Mouse (Mus musculus) 3T3-L1 (cell line): ENCODE data around the gene Fnbp1.
A peak's percentile ranks its signal among the peaks of the same experiment; 100 is the strongest.
"Not testable (repeated sequence)": the region's sequence is repeated elsewhere in the genome, so short reads cannot be mapped to it uniquely, and the experiment has no call there.

Experiments
- DNase-seq: peaks from one replicate; pipeline ENCODE4 v3.0.0-alpha.2; 2015; ENCODE audit warnings: low read depth, low spot score

Fnbp1 gene

DNA sequence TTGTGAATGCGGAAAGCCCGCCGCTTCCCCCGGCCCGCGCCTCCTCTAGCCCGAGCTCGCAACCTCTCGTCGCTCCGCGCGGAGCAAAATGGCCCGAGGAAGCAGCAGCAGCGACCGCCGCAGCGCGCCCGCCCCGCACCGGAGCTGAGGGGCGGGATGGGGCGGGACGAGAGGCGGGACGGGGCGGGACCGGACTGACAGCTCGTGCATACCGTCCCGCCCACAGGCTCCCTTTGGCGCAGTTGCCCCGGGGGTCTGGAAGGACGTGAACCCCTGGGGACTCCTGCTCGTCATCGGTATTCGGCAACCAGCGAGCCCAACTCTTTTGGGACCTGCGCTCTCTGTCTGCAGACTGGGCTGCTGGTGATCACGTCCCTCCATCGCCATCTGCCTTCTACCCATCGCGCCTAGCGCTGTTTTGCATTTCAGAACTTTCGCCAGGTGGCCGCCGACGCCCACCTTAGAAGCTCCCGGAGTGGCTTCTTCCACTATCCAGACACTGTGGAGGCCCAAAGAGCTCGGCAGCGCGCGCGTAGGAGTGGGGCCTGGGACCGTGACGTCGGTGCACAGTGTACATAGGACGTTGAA, at the start of gene Fnbp1:
Gene Fnbp1, minus strand, starts transcription at position 142 of the 588 bp plus-strand sequence.
- DNase-seq = peak; percentile 83

- no peak for DNase-seq
Observed at GRCm38 (mm10) chr2:31189654-31190053, 47.8 kb upstream of the Fnbp1 start.

GRCm38 (mm10) chr2:31188691-31189090, 46.9 kb upstream of the Fnbp1 start:
- no peak for DNase-seq

- peak; percentile 36 for DNase-seq
Observed at GRCm38 (mm10) chr2:31183830-31184229, 42.0 kb upstream of the Fnbp1 start.

DNA sequence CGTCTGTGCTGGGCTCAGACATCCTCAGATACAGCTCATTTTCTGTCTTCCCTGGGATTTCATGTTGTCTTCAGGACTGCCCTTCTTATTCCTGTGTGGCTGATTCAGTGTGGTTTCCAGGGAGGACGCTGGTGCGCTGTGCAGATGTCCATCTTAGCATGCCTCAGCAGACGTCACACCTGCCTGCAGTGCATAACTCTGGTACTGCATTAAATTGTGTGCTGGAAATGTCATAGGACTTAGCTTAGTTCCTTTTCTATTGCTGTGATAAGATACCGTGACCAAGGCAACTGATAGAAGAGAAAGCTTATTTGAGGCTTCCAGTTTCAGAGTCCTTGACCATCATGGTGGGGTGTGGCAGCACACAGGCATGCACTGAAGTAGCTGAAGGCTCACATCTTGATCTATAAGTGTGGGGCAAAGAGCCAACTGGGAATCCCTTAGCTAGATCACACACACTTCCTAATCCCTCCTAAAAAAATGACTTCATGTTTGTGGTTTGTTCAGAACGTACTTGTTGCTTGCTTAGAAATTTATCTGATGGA, 41.0 kb upstream of the Fnbp1 start:
- no peak for DNase-seq

DNA sequence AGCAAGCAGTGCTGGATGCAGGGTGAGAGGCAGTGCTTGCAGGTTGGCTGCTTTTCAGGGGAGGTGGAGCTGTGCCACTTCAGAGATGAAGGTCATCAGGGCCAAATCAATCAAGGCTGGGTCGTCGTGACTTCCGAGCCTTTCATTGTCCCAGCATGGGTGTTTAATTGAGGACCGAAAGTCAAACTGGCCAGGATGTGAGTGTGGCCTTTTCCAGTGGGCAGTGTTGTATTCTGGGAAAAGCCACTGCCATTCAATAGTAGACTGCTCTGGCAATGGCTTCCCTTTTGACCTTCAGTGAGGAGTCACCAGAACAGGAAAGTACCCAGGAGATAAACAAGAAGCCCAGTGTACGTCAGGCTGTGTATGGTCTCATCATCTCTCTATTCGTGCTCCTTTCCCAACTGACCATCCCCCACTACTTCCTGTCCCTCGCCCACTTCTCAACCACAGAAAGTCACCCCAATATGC, 38.3 kb upstream of the Fnbp1 start:
- no peak for DNase-seq

- no peak for DNase-seq
Observed at GRCm38 (mm10) chr2:31179471-31179870, 37.7 kb upstream of the Fnbp1 start.

GRCm38 (mm10) chr2:31178593-31178992, 36.8 kb upstream of the Fnbp1 start:
- DNase-seq = not testable (repeated sequence)

DNA sequence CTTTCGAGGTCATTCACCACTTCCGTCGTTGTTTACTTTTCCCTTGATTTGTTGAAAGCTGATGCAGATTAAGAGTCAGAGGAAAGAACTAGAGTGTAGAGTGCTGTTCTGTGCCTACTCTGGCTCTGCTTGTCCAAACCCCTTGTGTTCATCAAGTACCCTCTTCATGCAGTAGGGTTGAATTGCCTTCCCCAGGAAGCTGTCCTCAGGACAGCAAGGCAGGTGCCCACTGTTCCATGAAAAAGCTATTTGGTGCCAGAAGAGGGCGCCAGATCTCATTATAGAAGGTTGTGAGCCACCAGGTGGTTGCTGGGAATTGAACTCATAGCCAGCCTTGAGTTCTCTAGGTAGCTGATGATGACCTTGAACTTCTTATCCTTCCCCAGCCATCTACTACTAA, 31.5 kb upstream of the Fnbp1 start:
- peak; percentile 38 for DNase-seq

- DNase-seq = peak; percentile 72
Observed at GRCm38 (mm10) chr2:31172536-31172935, 30.7 kb upstream of the Fnbp1 start.

- no peak for DNase-seq
Observed at GRCm38 (mm10) chr2:31172001-31172400, 30.2 kb upstream of the Fnbp1 start.

DNA sequence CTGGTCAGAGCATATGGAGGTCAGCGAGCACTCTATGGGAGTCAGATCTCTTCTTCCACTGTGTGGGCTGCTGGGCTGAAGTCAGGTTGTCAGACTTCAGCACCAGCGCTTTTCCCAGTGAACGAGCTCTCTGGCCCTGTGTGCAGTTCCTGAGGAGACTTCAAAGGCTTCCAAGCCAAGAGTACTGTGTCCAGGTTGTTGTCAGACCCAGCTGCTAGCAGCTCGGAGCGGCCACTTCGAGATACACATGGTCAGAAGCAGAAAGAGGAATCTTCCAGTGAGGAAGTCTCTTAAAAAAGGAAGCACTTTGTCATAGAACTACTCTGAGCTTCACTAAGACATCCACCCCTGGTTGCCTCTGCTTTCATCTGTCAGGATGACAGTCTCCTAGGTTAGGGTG, 28.4 kb upstream of the Fnbp1 start:
- no peak for DNase-seq

DNA sequence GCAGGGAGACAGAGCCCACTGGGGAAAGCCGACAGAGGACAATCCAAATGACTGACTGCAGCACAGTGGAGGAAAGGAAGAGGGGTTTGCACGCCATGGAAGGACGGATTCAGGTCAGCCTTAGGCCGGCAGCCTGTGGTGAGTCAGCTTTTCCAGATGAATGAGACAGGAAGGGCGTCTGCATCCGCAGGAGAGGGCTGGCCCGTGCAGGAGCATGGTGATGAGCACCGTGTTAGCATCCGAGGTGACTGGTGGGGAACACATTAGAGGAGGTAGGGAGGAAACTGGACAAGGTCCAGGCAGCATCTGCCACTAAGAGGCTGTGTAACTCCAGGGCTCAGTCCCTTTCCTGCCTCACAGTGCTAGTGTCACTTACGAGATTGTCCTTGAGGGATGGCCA, 27.2 kb upstream of the Fnbp1 start:
- no peak for DNase-seq

- DNase-seq = not testable (repeated sequence)
Observed at GRCm38 (mm10) chr2:31167571-31167970, 25.8 kb upstream of the Fnbp1 start.

GRCm38 (mm10) chr2:31165529-31165928, 23.7 kb upstream of the Fnbp1 start:
- DNase-seq = no peak

DNA sequence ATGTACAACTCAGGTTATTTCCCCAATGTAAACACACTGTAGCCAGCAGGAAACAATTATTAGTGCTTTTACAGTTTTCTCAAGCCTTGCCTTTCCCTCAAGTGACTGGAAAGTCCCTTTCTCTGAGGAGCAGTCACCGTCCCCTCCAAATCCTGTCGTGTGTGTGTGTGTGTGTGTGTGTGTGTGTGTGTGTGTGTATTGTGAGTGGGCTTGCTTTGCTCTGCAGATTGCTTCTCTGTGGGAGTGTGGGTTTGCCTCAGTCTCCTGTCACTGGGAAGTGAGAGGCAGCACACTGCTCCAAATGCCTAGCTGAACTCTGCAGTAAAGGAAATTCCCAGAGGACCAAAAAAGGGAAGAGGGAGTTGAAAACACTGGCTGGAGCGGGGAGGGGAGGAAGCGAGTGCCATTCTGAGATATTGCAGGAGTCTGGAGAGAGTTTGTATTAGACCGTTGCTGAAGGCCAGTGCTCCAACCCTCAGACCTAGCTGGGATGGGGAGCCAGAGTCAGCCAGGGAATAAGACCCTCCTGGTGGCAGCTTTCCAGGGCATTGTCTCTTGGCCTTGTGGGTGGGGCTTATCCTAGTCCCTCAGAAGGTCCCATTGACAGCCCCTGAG, 23.1 kb upstream of the Fnbp1 start:
- no peak for DNase-seq

GRCm38 (mm10) chr2:31163361-31164118, 21.7 kb upstream of the Fnbp1 start:
- DNase-seq = no peak

DNA sequence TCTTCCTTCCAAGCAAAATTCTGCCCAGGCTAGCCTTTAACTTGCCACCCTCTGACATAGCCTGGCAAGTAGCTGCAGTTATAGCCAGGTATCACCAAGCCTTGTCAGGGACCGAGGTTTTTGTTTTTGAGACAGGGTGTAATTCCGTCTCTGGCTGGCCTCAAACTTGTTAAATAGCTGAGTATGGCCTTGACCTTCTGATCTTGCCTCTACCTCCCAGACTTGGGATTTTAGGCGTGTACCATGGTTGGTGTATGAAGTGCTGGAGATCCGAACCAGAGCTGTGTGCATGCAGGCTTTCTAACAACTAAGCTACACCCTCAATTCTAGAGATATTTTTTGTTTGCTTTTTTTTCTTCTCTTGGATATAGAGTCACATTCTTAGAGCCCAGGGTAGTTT, 19.8 kb upstream of the Fnbp1 start:
- no peak for DNase-seq

DNA sequence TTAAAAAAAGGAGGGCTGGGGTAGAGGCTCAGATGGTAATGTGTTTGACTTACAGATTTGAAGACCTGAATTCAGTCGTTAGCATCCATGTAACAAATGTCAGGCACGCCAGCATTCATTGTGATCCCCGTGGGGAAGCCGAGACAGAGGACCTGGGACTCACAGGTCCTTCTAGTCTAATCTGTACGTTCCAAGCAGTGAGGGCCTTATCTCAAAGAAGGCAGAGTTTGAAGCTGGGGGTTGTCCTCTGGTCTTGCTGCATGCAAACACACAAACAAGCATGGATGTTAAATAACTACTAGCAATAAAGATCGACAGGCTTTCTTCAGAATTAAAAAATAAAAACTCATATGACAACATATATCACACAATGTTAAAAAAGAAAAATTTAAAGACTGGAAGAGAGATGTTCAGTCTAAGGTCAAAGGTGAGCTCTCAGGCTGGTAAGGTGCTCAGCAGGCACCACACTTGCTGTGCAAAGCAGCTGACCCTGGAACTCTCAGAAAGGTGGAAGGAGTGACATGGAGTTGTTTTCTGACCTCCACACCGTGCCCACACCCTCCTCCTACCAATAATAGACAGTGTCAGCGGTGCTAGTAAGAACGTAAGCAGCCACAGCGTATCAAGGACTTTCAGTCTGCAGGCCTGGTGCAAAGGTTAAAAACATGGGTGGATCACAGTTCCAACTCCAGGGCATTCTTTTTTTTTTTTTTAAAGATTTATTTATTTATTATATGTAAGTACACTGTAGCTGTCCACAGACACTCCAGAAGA, 18.5 kb upstream of the Fnbp1 start:
- DNase-seq = no peak

GRCm38 (mm10) chr2:31156846-31157245, 15.0 kb upstream of the Fnbp1 start:
- no peak for DNase-seq

DNA sequence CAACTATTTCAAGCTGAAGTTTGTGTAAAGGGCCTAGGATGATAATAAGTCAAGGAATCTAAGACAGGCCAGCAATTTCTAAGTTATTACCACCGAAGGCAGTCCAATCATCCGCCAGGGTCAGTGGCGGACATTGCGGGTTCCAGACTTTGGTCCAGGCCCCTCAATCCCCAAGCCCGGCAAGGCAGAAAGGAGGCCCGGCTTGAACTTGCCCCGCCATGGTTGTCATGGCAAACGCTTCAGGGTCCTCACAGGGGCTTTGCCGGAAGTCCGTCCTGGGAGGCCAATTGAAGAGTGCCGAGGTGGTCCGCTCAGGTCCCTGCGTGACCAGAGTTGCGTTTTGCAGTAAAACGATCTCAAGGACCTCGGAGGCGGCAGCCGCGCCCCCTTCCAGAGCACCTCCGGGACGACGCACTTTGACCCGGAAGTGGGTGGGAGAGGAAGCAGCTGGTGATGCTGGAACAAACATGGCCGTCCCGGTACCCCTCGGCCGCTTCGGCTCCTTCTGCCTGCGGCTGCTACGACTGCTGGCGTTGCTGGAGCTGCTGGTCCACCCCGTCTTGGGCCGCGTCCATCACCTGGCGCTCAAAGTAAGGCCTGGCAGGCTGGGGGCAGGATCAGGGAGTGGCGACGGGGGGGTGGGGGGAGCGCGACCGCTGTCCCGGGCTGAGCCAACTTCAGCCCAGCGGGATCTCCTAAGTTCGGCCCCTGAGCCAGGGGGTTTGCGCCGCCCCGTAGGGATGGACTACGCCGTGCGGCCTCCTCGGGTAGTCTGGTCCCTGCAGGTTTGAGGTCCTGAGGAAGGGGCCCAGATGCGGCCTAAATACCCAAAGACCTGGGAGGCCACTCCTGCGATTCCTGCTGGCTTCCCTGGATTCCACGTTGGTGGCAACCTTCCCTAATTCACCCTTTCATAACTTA, 10.3 kb upstream of the Fnbp1 start, which contains the start of gene Gpr107:
Gene Gpr107, plus strand, starts transcription at position 425 of the 921 bp plus-strand sequence.
- DNase-seq = peak; percentile 89
